Mouse (Mus musculus): Measurements from ENCODE around the gene Gpr153. TPM values are rescaled to one million over a fixed set of nuclear protein-coding genes. Genes with fewer than 3 reads are reported as not detected.

Gpr153 gene
- polyA plus RNA-seq, 1 experiment from 2014 or later, result 11.9 TPM

GRCm38 (mm10) chr4:152318517-152319234 is 44.6 kb downstream of the Gpr153 start, which contains the start of gene Rnf207:
TSS of gene Rnf207 (minus strand) at chr4:152318993.
- Histone ChIP-seq H3K9me3 (replicated peaks) (no peaks in the 10 kb centered on the region), H3K27ac (ENCODE audit: poor library complexity, severe bottlenecking) (peak within 1 kb of the TSS; percentile 97), H3K9ac (peak within 1 kb of the TSS; percentile 80), H3K4me3 (peak within 1 kb of the TSS; percentile 47), H3K4me2 (peak within 1 kb of the TSS; percentile 84), H3K36me3 (no peaks in the 10 kb centered on the region), H3K27me3 (replicated peaks) (peaks cover 33% of the 10 kb centered on the region), H3K4me1 (replicated peaks) (peaks cover 40% of the 10 kb centered on the region)
- ATAC-seq (ENCODE audit: insufficient number of reproducible peaks, low FRiP score), result peak; percentile 51
- 3% methylated on average over 26 of the region's 26 CpGs for WGBS

DNA sequence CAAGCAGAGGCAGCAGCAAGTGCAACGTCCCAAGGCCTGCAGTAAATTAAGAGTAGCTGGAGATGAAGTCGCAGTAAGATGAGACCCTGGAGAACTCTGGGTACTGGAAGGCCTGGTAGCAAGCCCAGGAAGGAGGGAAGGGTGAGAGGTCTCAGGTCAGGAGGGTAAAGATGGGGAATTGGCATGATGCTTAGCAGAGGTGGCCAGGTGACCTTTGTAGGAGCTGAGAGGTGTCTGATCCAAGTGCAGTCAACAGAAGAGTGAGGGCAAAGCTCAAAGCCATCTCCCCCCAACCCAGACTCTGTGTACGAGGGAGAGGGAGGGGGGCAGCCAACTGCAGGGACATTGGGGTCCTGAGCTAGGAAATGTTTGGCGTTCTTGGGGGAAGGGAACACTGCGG is 47.4 kb downstream of the Gpr153 start:
- WGBS, result 58% methylated on average over 5 of the region's 5 CpGs

GRCm38 (mm10) chr4:152324641-152325562 is 50.9 kb downstream of the Gpr153 start:
- peaks cover 13% of the 10 kb centered on the region for H3K4me1 ChIP-seq (replicated peaks)
- H3K9me3 ChIP-seq (replicated peaks), result no peaks in the 10 kb centered on the region
- no peak overlapping the region for H3K9ac ChIP-seq
- peaks cover 26% of the 10 kb centered on the region for H3K36me3 ChIP-seq
- peak overlapping the region; percentile 49; the same call in 1 of the 2 replicates for H3K4me2 ChIP-seq
- no peaks in the 10 kb centered on the region for H3K27me3 ChIP-seq (replicated peaks)
- peak overlapping the region; percentile 44; the same call in 1 of the 2 replicates for H3K27ac ChIP-seq (ENCODE audit: poor library complexity, severe bottlenecking)
- peak; percentile 29 for ATAC-seq (ENCODE audit: insufficient number of reproducible peaks, low FRiP score)
- 46% methylated on average over 16 of the region's 16 CpGs for whole genome bisulfite sequencing
- peak overlapping the region; percentile 95 for H3K4me3 ChIP-seq

More for the DNA sequence above, 47.4 kb downstream of the Gpr153 start:
- H3K27ac ChIP-seq (ENCODE audit: poor library complexity, severe bottlenecking), result no peak overlapping the region
- peaks cover 19% of the 10 kb centered on the region for H3K4me1 ChIP-seq (replicated peaks)
- H3K4me2 ChIP-seq, result no peak overlapping the region
- H3K27me3 ChIP-seq (replicated peaks), result peaks cover 7% of the 10 kb centered on the region; the same call in 1 of the 2 replicates
- no peaks in the 10 kb centered on the region for H3K36me3 ChIP-seq
- no peak overlapping the region for H3K4me3 ChIP-seq
- no peak for ATAC-seq (ENCODE audit: insufficient number of reproducible peaks, low FRiP score)
- no peaks in the 10 kb centered on the region for H3K9me3 ChIP-seq (replicated peaks)
- no peak overlapping the region for H3K9ac ChIP-seq

DNA sequence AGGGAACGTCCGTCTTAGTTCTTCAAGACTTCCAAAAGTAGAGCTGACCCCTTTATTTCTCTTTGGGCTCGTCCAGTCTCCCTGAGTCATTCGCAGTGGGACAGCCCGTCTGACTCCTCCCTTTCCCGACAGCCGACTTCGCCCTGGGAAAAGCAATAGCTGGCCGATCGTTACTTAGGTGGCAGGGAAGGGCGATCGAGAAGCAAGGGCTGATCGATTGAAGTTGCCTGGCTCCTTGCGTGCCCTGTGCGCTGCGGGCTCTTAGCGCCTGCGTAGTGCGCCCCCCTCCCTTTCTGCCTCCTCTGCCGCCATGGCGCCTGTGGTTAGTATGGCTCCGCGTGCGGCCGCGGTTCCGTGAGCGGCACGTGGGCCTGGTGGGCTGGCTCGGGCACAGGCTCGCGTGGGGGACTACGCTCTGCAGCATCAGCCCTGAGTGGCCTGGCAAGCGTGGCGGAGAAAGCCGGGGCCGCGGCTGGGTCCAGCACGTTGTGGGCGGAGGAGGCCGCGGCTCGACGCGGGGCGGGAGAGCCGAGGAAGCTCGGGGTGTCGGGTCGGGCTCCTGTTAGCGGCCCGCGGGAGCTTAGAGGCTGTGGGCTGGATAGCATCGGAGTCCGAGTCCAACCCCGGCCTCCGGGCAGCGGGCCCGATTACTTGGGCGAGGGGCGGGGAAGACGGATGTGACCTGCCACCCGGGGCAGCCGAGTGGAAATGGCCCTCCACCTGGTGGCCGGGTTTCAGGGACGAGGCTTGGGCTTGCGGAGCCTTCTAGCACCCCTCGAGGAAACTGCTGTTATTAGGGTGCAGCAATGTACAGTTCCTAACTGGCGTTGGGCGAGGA is 51.8 kb downstream of the Gpr153 start, which contains the start of gene Rpl22:
TSS of gene Rpl22 (plus strand) at position 169 of the 838 bp plus-strand sequence.
- peak within 1 kb of the TSS; percentile 74 for H3K27ac ChIP-seq (ENCODE audit: poor library complexity, severe bottlenecking)
- no peaks in the 10 kb centered on the region for H3K9me3 ChIP-seq (replicated peaks)
- peak within 1 kb of the TSS; percentile 95 for H3K4me3 ChIP-seq
- peaks cover 13% of the 10 kb centered on the region for H3K4me1 ChIP-seq (replicated peaks)
- ATAC-seq (ENCODE audit: insufficient number of reproducible peaks, low FRiP score), result peak; percentile 96
- peak within 1 kb of the TSS; percentile 95 for H3K9ac ChIP-seq
- no peaks in the 10 kb centered on the region for H3K27me3 ChIP-seq (replicated peaks)
- H3K36me3 ChIP-seq, result peaks cover 35% of the 10 kb centered on the region
- peak within 1 kb of the TSS; percentile 84 for H3K4me2 ChIP-seq
- WGBS, result under 1% methylated on average over 70 of the region's 70 CpGs

DNA sequence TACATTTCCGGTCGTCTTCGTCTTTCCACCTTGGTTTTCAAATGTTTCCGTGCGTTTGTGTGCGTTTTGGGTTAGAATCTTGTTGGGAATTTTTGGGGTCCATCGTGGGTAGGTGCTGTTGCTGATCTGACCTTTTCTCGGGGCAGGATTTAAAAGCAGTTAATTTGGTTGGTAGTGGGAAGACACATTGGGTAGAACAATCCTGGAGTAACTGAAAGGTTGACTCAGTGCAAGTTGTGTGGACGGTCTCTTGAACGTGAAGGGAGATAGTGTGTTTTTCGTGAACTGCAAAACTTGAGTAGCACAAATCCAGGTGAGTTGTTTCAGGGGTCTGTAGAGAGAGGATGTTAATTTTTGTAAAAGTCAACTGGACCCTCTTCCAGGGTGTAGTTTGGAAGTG is 52.5 kb downstream of the Gpr153 start:
- Histone ChIP-seq H3K4me2 (peak overlapping the region; percentile 84), H3K4me3 (peak overlapping the region; percentile 95), H3K27me3 (replicated peaks) (no peaks in the 10 kb centered on the region), H3K9me3 (replicated peaks) (no peaks in the 10 kb centered on the region), H3K27ac (ENCODE audit: poor library complexity, severe bottlenecking) (no peak overlapping the region), H3K4me1 (replicated peaks) (peaks cover 13% of the 10 kb centered on the region), H3K9ac (peak overlapping the region; percentile 95), H3K36me3 (peaks cover 42% of the 10 kb centered on the region)
- no peak for ATAC-seq (ENCODE audit: insufficient number of reproducible peaks, low FRiP score)
- under 1% methylated on average over 11 of the region's 11 CpGs for WGBS

- 80% methylated on average over 6 of the region's 6 CpGs for WGBS
- ATAC-seq (ENCODE audit: insufficient number of reproducible peaks, low FRiP score), result no peak
- H3K27ac ChIP-seq (ENCODE audit: poor library complexity, severe bottlenecking), result no peak overlapping the region
- peaks cover 64% of the 10 kb centered on the region for H3K36me3 ChIP-seq
- H3K27me3 ChIP-seq (replicated peaks), result no peaks in the 10 kb centered on the region
- no peak overlapping the region for H3K9ac ChIP-seq
- H3K9me3 ChIP-seq (replicated peaks), result no peaks in the 10 kb centered on the region
- H3K4me1 ChIP-seq (replicated peaks), result peaks cover 13% of the 10 kb centered on the region
- no peak overlapping the region for H3K4me2 ChIP-seq
- no peak overlapping the region for H3K4me3 ChIP-seq
These were observed 54.7 kb downstream of the Gpr153 start for GRCm38 (mm10) chr4:152328691-152329090.

GRCm38 (mm10) chr4:152332952-152333351 is 58.9 kb downstream of the Gpr153 start:
- H3K4me3 ChIP-seq, result no peak overlapping the region
- peak; percentile 51; the same call in 1 of the 2 replicates for ATAC-seq (ENCODE audit: insufficient number of reproducible peaks, low FRiP score)
- H3K9me3 ChIP-seq (replicated peaks), result no peaks in the 10 kb centered on the region
- WGBS, result 36% methylated on average over 2 of the region's 2 CpGs
- H3K27me3 ChIP-seq (replicated peaks), result peaks cover 24% of the 10 kb centered on the region
- H3K9ac ChIP-seq, result no peak overlapping the region
- peaks cover 78% of the 10 kb centered on the region for H3K36me3 ChIP-seq
- no peak overlapping the region for H3K4me2 ChIP-seq
- no peak overlapping the region for H3K27ac ChIP-seq (ENCODE audit: poor library complexity, severe bottlenecking)
- H3K4me1 ChIP-seq (replicated peaks), result no peaks in the 10 kb centered on the region

GRCm38 (mm10) chr4:152333587-152333986 is 59.6 kb downstream of the Gpr153 start:
- no peak for ATAC-seq (ENCODE audit: insufficient number of reproducible peaks, low FRiP score)
- no peak overlapping the region for H3K27ac ChIP-seq (ENCODE audit: poor library complexity, severe bottlenecking)
- peaks cover 6% of the 10 kb centered on the region for H3K4me1 ChIP-seq (replicated peaks)
- no peak overlapping the region for H3K9ac ChIP-seq
- no peaks in the 10 kb centered on the region for H3K9me3 ChIP-seq (replicated peaks)
- H3K4me2 ChIP-seq, result no peak overlapping the region
- H3K36me3 ChIP-seq, result peaks cover 73% of the 10 kb centered on the region
- H3K4me3 ChIP-seq, result no peak overlapping the region
- 97% methylated on average over 12 of the region's 12 CpGs for WGBS
- peaks cover 30% of the 10 kb centered on the region for H3K27me3 ChIP-seq (replicated peaks)

All from heart, embryonic 12.5 days (tissue).